Mouse (Mus musculus) stomach, embryonic 16.5 days (tissue): ENCODE measurements around the gene Pde4d. TPM values are rescaled to one million over a fixed set of nuclear protein-coding genes. Genes with fewer than 3 reads are reported as not detected.

ENCODE experiments used
- ATAC-seq: fragments of 200-750 bp; cut with Nextera tagmentation; 2 replicates; pipeline ENCODE4 v1.8.0; 2017; ENCODE audit warnings: moderate number of reproducible peaks, moderate TSS enrichment; ENCODE audit not compliant: insufficient read depth, low FRiP score
- H3K27ac ChIP-seq: fragments of 300-500 bp; sonication (generic); 2 replicates; pipeline ENCODE4 v1.5.1; 2014; ENCODE audit warnings: low read length
- H3K27me3 ChIP-seq: fragments of 300-500 bp; sonication (generic); 2 replicates; pipeline ENCODE4 v1.6.1; 2014; ENCODE audit warnings: low read length, control low read depth, mixed read lengths; ENCODE audit not compliant: control insufficient read depth, insufficient read depth
- H3K36me3 ChIP-seq: fragments of 300-500 bp; sonication (generic); 2 replicates; pipeline ENCODE4 v1.6.1; 2014; ENCODE audit warnings: low read length; ENCODE audit not compliant: control insufficient read depth, insufficient read depth
- H3K4me1 ChIP-seq: fragments of 300-500 bp; sonication (generic); 2 replicates; pipeline ENCODE4 v1.6.1; 2014; ENCODE audit warnings: low read length, control low read depth, mixed read lengths; ENCODE audit not compliant: control insufficient read depth, insufficient read depth
- H3K4me2 ChIP-seq: fragments of 300-500 bp; sonication (generic); 2 replicates; pipeline ENCODE4 v1.6.1; 2014; ENCODE audit warnings: low read depth, low read length, mixed read lengths
- H3K4me3 ChIP-seq: fragments of 300-500 bp; sonication (generic); replicated peaks from 2 replicates; pipeline ENCODE4 v1.5.1; 2014; ENCODE audit warnings: mild to moderate bottlenecking, low read length
- H3K9ac ChIP-seq: fragments of 300-500 bp; sonication (generic); 2 replicates; pipeline ENCODE4 v1.6.1; 2014; ENCODE audit warnings: low read length
- H3K9me3 ChIP-seq: fragments of 300-500 bp; sonication (generic); replicated peaks from 2 replicates; pipeline ENCODE4 v1.6.1; 2016; ENCODE audit warnings: low read length, control low read depth; ENCODE audit not compliant: control insufficient read depth
- WGBS: fragments of 180-500 bp; shearing (Covaris S2); extraction: QIAGEN DNeasy Blood & Tissue Kit; methylation state at CpG from one replicate; pipeline ENCODE4 v1.1.7; 2014; 5-methylcytosine and 5-hydroxymethylcytosine counted together
- polyA plus RNA-seq: library from polyadenylated mRNA; unstranded; fragments of >200 nt; fragmentation: Nextera tagmentation; extraction: Ambion mirVana; gene quantifications from 2 replicates; pipeline ENCODE4 v1.2.1, GENCODE M21; 2015

Pde4d gene
- polyA plus RNA-seq, 1 experiment from 2014 or later: 22.1 TPM

DNA sequence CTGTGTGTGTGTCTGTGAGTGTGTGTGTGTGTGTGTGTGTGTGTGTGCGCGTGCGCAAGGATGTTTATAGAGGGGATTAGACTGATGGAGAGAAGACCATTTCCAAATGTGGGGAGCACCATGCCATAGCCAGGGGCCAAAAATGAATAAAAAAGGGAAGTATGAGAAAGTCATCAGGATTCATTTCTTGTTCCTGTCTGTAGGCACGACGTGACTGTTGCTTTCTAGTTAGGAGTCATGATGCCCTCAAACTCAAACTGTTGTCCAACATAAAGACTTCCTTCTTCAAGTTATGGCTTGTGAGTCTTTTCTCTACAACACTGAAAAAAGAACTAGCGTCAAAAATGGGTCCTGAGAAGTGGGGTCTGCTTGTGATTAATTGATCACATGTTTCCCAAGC, 375.8 kb downstream of the Pde4d start:
- Histone ChIP-seq H3K4me1 (no peaks in the 10 kb centered on the region), H3K9ac (no peak overlapping the region), H3K27me3 (no peaks in the 10 kb centered on the region), H3K4me2 (no peak overlapping the region), H3K36me3 (no peaks in the 10 kb centered on the region), H3K27ac (no peak overlapping the region), H3K9me3 (no peaks in the 10 kb centered on the region), H3K4me3 (no peak overlapping the region)
- no peak for ATAC-seq
- WGBS: 85% methylated on average over 6 of the region's 6 CpGs

DNA sequence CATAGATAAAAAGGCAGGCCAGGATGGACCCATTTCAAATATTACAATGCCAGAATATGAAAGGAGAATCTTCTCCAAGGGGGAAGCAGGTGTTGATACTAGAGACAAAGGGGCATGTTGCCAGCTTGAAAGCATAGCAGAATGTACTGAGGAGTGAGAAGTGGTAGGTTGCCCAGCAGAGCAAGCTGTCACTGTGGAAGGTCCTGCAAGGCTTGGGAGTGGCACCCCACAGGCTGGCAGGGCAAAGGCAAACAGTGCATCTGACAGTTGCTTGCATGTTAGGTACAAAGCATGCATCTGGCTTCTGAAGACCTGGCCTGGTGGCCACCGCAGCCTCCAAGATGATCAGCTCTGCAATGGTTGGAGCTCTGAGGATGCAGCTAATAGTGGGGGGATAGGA, 384.4 kb downstream of the Pde4d start:
- Histone ChIP-seq H3K9ac (no peak overlapping the region), H3K4me3 (no peak overlapping the region), H3K36me3 (no peaks in the 10 kb centered on the region), H3K27me3 (no peaks in the 10 kb centered on the region), H3K4me1 (no peaks in the 10 kb centered on the region), H3K9me3 (no peaks in the 10 kb centered on the region), H3K27ac (no peak overlapping the region), H3K4me2 (no peak overlapping the region)
- WGBS: 100% methylated on average over 1 of the region's 1 CpGs
- no peak for ATAC-seq

DNA sequence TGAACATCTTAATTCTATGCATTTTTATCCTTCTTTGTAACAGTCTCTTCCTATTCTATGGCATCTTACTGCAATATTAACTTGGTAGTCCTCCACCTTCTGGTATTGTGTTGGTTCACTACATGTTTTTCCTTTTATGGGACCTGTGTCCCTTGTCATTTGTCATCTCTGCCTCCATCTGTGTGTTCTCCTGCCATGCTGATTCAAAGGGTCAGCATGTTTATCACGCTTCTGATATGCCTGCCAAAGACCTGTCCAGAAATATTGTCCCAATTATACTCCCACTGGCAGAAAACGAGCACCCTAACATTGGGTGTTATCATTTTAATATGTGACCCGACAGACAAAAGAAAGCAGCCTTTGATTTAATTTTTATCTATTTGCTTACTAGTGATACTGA, 386.6 kb downstream of the Pde4d start:
- no peak overlapping the region for H3K4me2 ChIP-seq
- no peaks in the 10 kb centered on the region for H3K27me3 ChIP-seq
- ATAC-seq: no peak
- no peak overlapping the region for H3K9ac ChIP-seq
- no peaks in the 10 kb centered on the region for H3K36me3 ChIP-seq
- H3K9me3 ChIP-seq: no peaks in the 10 kb centered on the region
- no peak overlapping the region for H3K27ac ChIP-seq
- no peak overlapping the region for H3K4me3 ChIP-seq
- no peaks in the 10 kb centered on the region for H3K4me1 ChIP-seq
- 69% methylated on average over 3 of the region's 3 CpGs for WGBS

DNA sequence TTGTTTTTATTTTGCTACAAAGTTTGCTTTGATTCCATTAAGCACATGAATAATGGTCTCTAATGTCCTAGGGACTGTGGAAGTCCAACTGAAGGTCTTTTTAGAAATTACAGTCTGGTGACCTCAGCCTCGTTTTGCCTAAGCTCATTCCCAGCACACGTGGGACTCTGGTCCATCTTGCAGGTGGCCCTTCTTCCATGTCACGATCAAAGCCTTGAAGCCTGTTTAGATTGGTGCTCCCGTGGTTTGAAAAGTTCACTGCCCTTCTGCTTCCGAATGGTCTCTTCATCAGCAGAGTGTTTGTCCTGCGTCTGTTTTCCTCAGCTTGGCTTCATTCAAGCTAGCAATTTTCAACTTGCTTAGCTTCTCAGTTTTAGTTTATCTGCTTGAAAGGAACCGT, 389.4 kb downstream of the Pde4d start:
- Histone ChIP-seq H3K4me2 (no peak overlapping the region), H3K9me3 (no peaks in the 10 kb centered on the region), H3K27ac (no peak overlapping the region), H3K4me3 (no peak overlapping the region), H3K27me3 (no peaks in the 10 kb centered on the region), H3K4me1 (no peaks in the 10 kb centered on the region), H3K36me3 (no peaks in the 10 kb centered on the region), H3K9ac (no peak overlapping the region)
- no peak for ATAC-seq
- 45% methylated on average over 7 of the region's 7 CpGs for WGBS

DNA sequence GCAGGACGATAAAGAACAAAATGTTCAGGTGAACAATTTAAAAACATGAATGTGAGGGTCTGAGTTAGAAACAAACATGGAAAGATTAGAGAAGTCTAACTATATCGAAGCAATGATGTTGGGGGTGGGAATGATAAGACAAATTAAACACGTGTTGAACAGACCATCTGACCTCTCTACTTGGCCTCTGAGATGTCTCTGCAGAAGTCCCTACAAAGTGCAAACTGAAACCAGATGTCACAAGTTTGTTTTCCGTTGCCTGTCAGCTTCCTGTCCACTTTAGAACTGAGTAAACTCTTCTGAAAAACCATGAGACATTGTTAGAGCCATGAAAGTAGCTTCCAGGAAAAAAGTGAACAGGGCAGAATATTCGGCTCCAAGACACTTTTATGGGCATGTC, 404.3 kb downstream of the Pde4d start:
- H3K27me3 ChIP-seq: no peaks in the 10 kb centered on the region
- no peak overlapping the region for H3K4me2 ChIP-seq
- H3K9ac ChIP-seq: no peak overlapping the region
- no peak overlapping the region for H3K27ac ChIP-seq
- ATAC-seq: no peak
- no peaks in the 10 kb centered on the region; the same call in 1 of the 2 replicates for H3K4me1 ChIP-seq
- 40% methylated on average over 5 of the region's 5 CpGs for WGBS
- H3K36me3 ChIP-seq: no peaks in the 10 kb centered on the region
- H3K9me3 ChIP-seq: no peaks in the 10 kb centered on the region
- H3K4me3 ChIP-seq: no peak overlapping the region

DNA sequence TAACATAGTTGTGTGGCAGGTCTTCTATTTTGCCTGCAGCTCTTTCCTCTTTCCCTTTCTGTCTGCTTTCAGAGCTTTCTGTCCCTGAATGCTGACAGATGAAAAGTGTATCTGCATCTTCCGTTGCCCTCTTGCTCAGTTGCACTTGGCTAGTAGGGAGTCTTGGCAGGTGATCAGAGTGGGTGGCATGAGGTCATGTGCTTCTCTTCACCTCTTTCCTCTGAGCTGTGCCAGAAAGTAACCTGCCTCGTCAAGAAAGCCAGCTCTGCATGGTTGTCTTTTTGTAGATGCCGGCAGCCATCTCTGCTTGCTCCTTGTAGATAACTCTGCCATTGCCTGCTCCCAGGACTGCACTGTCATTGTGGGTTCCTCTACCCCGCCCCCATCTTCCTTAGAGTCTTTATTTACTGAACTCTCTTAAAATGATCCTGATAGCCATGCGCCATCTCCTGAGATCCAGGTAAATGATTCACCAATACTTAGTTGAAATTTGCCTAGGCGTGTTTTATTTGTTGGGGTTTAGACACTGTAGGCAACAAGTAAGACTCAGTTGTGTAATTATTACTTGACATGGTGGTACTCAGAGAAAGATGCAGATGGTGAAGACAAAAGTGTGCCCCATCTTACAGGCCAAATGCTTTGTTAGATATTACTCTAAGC, 407.2 kb downstream of the Pde4d start:
- H3K9ac ChIP-seq: no peak overlapping the region
- H3K9me3 ChIP-seq: no peaks in the 10 kb centered on the region
- no peaks in the 10 kb centered on the region; the same call in 1 of the 2 replicates for H3K4me1 ChIP-seq
- H3K36me3 ChIP-seq: no peaks in the 10 kb centered on the region
- H3K27me3 ChIP-seq: no peaks in the 10 kb centered on the region
- H3K4me2 ChIP-seq: no peak overlapping the region
- ATAC-seq: no peak
- WGBS: 65% methylated on average over 6 of the region's 6 CpGs
- H3K4me3 ChIP-seq: no peak overlapping the region
- H3K27ac ChIP-seq: no peak overlapping the region

DNA sequence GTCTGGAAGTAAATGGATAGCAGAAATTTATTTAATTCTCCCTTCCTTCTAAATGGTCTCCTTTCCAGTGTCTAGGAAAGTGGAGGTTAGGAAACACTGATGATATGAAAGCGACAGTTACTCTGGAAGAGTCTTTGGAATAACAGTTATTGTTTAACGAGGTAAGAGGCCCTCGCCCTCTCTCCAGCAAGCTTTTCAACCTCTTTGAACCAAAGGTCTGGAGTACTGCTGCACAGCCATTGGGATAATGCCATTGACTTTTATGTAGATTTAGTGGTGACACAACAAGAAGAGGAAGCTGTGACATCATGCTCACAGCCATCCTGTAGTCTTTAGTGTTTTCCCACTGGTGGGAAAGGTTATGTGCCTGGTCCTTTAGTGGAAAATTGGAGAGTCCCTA, 409.6 kb downstream of the Pde4d start:
- Histone ChIP-seq H3K4me1 (no peaks in the 10 kb centered on the region; the same call in 1 of the 2 replicates), H3K9ac (no peak overlapping the region), H3K36me3 (no peaks in the 10 kb centered on the region), H3K4me2 (no peak overlapping the region), H3K9me3 (no peaks in the 10 kb centered on the region), H3K4me3 (no peak overlapping the region), H3K27me3 (no peaks in the 10 kb centered on the region), H3K27ac (no peak overlapping the region)
- ATAC-seq: no peak
- WGBS: 67% methylated on average over 3 of the region's 3 CpGs

DNA sequence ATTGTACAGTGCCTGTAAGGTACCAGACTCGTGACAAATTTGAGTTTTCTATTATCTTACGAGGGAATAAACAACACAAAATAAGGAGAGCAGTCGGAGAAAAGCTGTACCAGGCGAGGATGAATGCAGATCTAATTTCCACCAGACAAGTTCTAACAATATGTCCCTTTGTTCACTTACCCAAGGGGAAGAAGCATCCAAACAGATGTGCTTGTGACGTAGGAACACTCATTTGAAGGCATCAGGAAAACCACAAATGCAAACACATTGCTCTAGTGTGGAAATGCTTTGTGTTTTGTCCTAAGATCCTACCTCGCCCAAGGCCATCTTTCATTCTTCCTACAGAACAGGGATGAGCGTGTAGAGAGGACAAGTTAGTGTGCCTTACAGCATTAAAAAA, 411.0 kb downstream of the Pde4d start:
- H3K27ac ChIP-seq: no peak overlapping the region
- H3K9ac ChIP-seq: no peak overlapping the region
- H3K4me1 ChIP-seq: no peaks in the 10 kb centered on the region
- H3K36me3 ChIP-seq: no peaks in the 10 kb centered on the region
- no peak for ATAC-seq
- H3K9me3 ChIP-seq: no peaks in the 10 kb centered on the region
- no peak overlapping the region for H3K4me2 ChIP-seq
- 74% methylated on average over 7 of the region's 7 CpGs for WGBS
- no peaks in the 10 kb centered on the region for H3K27me3 ChIP-seq
- H3K4me3 ChIP-seq: no peak overlapping the region

DNA sequence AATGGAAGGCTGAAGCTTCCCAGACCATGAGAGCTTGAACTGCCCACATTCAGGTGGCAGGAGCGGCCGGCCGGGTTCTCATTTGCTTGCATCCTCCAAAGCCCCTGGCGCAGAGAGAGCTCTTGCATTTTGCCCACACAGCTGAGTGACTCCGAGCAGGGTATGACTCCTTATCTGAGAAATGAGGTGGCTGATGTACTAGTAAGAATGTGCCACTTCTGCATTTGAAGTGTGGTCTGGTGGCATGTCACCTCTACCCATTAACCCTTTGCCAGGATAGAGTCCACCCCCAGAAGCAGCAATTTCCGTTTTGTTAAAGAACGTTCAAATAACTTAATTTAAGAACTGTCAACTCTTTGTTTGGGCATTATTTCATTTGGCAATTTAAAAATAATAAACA, 412.0 kb downstream of the Pde4d start:
- Histone ChIP-seq H3K4me1 (no peaks in the 10 kb centered on the region), H3K27ac (no peak overlapping the region), H3K27me3 (no peaks in the 10 kb centered on the region), H3K9ac (no peak overlapping the region), H3K36me3 (no peaks in the 10 kb centered on the region), H3K9me3 (no peaks in the 10 kb centered on the region), H3K4me3 (no peak overlapping the region), H3K4me2 (no peak overlapping the region)
- ATAC-seq: no peak
- 86% methylated on average over 7 of the region's 7 CpGs for WGBS
